Mouse (Mus musculus) CD4-positive, CD25-positive, alpha-beta regulatory T cell, adult 2 months (primary cell): ENCODE data around the gene Cyp2w1.
A peak's percentile ranks its signal among the peaks of the same experiment; 100 is the strongest.

ENCODE experiments used
- DNase-seq: peaks from one replicate; pipeline ENCODE4 v3.0.0-alpha.2; 2012; ENCODE audit warnings: low read depth, low spot score

Gene Cyp2w1

DNA sequence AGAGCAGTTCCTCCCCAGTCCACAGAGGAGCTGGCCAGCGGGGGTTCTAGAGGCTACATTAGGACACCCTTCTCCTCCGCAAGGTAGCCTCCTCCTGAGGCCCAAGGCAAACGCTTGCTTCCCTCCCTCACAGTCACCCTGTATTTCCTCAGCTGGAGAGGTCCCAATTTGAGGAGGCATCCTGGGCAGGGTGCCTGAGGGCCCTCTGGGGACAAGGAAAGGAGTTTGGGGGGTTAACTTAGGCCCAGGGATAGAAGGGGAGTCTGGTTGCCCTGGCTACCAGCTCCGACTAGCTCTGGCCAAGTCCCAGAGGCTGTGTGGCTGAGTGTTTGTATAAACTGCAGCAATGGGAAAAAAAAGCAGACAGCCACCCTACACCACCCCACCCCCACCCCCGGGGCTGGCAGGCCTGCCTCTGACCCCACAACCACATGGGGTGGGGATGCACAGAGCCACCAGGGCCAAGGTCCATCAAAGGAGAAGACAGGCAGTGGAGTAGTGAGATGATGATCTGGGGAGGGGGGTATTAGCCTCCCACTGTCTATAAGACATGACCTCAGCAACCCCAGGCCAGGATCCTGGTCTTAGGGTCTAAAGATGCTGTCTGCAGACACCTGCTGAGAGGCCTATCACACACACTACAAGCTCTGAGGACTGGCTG lies 12.6 kb downstream of the Cyp2w1 start:
- no peak for DNase-seq

DNA sequence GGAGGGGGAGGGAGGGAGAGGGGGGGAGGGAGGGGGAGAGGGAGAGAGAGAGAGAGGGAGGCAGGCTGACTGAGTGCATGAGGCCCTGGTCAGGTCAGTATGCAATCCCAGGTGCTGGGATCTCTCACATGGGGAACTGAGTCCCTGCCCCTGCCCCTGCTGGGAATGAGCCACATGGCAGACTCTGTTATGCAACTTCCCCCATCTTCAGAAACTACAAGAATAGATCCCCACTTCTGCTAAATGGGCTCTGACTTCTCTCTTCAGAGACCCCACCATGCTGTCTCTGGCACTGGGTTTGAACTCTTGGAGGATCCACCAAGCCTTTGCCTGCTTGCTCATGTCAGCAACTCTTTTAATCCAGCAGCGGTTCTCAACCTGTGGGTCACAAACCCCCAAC lies 13.4 kb downstream of the Cyp2w1 start:
- no peak for DNase-seq

GRCm38 (mm10) chr5:139366484-139366883 lies 14.1 kb downstream of the Cyp2w1 start:
- no peak for DNase-seq

DNA sequence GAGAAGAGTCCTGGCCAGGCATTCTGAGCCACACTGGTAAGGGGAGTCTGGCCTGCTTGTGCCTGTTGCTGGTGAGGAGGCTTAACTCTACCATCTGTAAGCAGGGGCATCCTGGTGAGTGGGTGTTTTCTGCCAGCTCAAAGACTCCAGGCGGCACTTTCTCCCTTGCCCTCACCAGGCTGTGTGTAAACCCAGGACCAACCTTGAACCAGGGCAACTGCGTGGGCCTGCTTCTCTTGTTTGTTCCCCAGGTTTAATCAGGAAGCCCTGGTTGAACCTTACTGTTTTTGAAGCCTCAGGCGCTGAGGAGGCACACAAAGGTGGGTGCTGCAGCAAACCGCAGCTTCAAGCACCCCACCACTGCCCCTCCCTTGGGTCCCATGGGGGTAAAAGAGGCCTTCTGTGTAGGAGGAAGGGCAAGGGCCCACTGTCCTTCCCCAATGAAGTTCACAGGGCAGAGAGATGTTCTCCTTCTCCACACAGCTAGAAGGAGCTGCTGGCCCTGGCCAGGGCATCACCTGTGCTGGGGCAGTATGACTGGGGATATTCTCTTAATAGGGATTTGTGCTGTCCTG lies 15.6 kb downstream of the Cyp2w1 start:
- DNase-seq, result peak; percentile 34

- no peak for DNase-seq
These were observed 16.4 kb downstream of the Cyp2w1 start for GRCm38 (mm10) chr5:139368638-139369320.

GRCm38 (mm10) chr5:139370336-139370735 lies 17.9 kb downstream of the Cyp2w1 start:
- DNase-seq, result no peak

DNA sequence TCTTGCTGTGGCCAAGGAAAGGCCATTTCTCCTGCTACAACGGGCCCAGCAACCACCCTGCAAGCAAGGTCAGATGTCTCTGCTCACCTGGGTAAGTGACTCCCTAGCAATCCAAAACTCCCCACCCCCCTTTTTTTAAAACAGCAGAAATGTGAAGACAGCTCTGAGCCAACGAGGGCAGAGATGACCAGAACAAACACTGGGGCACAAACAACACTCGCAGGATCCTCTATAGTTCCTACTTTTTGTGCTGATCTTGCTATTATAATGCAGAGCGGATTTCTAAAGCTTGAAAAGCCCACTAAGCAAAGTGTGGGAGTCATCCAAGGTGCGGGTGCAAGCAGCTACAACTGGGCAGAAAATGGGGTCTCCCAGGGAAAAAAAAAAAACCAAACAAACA lies 18.7 kb downstream of the Cyp2w1 start:
- DNase-seq, result no peak

GRCm38 (mm10) chr5:139371631-139372401 lies 19.4 kb downstream of the Cyp2w1 start:
- DNase-seq, result peak; percentile 94

- no peak for DNase-seq
These were observed 20.7 kb downstream of the Cyp2w1 start for GRCm38 (mm10) chr5:139373126-139373525.

GRCm38 (mm10) chr5:139373889-139374444 lies 21.6 kb downstream of the Cyp2w1 start:
- no peak for DNase-seq

- DNase-seq, result no peak
These were observed 22.4 kb downstream of the Cyp2w1 start for GRCm38 (mm10) chr5:139374841-139375240.

DNA sequence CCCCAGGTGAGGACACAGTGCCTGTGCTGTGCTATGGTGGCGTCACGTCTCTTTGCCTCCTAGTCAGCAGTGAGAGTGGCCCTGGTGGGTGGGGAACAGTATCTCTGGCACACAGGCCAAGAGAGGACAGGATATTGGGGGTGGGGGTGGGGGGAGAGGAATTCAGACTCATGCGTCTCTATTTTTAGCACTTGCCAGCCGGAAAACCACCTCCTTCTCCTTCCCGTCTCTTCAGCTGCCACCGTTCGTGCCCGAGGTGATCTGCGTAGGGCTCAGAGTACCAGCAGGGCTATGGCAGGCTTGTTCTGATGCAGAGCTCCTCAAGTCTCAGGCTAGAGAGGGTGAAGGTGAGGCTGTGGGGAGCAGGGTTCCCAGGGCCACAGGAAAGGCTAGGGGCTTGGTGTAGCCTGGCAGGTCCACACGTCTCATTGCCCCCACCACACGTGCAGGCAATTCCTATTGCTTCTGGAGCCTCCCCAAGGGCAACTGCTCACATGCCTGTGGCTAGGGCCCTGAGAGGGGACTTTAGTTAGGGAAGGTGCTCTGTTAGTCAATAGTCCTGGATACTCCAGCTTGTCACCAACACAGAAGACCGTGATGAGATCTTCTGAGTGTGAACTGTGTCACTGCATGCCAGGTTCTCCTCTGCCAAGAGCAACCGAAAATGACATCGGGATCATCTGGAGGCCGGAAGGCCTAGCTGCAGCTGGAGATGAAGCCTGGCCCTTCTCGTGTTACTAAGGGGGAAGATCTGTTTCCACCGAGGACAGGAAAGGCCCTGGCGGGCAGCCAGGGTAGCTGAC lies 25.3 kb downstream of the Cyp2w1 start, which contains the start of gene Gpr146:
Gene Gpr146, plus strand, starts transcription at position 230 of the 803 bp plus-strand sequence.
- peak; percentile 67 for DNase-seq

DNA sequence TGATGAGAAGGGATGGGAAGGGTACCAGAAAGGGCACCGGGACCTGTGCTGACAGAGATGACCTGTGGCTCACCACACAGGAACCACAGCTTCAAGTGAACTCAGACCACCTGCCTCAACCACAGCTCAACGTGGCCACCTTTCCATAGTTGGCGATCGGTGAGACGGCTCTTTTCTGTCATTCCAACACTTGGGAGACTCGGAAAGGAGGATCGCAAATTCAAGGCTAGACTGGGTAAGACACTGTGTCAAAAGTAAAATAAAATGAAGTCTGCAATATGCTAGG lies 25.8 kb downstream of the Cyp2w1 start:
- DNase-seq, result no peak

DNA sequence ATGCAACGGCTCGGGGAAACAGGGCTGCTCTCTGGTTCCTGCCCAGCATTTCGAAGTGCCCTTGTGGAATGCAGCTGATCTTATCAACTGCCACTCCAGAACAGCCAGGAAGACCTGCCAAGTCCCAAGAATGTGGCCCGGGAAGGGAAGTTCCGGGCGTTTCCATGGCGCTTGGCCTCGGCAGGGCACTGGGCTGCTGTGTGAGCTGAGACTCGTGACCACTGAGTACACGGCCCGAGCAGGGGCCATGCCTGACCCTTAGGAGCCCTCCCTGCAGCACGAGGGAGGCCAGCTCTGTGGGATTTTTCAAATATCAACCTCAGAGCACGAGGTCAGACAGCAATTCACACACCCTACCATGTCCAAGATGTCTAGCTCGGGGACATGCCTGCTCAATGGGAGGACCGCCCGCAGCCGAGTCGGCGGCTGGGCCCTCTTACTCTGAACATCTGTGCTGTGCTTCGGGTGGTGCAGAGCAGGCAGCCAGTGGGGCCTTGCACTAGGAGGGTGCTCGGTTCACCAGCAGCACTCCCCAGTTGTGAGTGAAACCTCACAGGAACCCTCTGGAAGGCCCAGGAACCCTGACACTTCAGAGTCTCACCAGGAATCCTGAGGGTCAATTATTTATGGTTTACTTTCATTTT lies 26.7 kb downstream of the Cyp2w1 start:
- no peak for DNase-seq

GRCm38 (mm10) chr5:139379771-139380384 lies 27.5 kb downstream of the Cyp2w1 start:
- peak; percentile 34 for DNase-seq

DNA sequence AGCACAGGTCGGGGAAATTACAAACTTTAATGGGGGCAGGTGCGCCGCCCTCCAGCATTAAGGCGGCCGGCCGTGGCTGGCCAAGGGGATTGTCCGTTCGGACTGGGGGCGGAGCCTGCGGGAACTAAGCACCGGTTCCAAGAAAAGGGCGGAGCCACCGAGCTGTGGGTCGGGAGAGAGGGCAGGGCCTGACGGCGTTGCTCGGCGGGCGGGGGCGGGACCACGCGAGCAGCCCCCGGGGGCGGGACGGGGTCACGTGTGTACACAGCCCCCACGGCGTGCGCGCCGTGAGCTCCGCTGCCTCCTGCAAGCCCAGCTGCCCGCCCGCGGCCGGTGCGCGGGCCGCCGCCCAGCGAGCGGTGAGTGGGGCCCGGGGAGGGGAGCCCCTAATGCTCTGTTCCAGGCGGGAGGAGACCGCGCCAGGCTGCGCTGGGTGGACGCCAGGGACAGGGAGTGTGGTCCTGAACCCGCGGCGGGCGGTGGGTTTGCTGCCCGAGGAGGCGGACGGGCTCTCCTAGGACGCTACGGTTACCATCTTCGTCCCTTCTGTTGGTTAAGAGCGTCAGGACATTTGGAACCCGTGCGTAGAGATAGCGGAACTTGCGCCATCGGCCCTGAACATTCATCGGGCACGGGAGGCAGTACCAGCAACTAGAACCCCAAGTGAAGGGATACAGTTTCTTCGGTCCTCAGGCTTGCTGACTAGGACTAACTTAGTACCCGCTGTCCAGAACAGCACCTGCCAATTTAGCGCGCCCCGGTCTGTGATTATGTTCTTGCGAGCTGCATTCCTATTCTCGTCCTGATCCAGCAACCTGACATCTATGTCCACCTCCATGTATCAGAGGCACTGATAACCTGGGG lies 28.2 kb downstream of the Cyp2w1 start:
- DNase-seq, result peak; percentile 85

GRCm38 (mm10) chr5:139381586-139382513 lies 29.4 kb downstream of the Cyp2w1 start:
- DNase-seq, result peak; percentile 91

GRCm38 (mm10) chr5:139382760-139383159 lies 30.3 kb downstream of the Cyp2w1 start:
- peak; percentile 92 for DNase-seq
